Mouse (Mus musculus) hindbrain, postnatal 0 days (tissue): ENCODE results near the gene Hsf2bp. TPM values are rescaled to one million over a fixed set of nuclear protein-coding genes. Genes with fewer than 3 reads are reported as not detected.

Experiments
- ATAC-seq: fragments of 200-750 bp; cut with Nextera tagmentation; 2 replicates; pipeline ENCODE4 v1.8.0; 2017; ENCODE audit warnings: mild to moderate bottlenecking, moderate TSS enrichment, moderate library complexity
- DNase-seq: peaks from one replicate; pipeline ENCODE4 v3.0.0-alpha.2; 2015; ENCODE audit warnings: low spot score
- H3K27ac ChIP-seq: fragments of 300-500 bp; sonication (generic); 2 replicates; pipeline ENCODE4 v1.5.1; 2014; ENCODE audit warnings: mild to moderate bottlenecking
- H3K27me3 ChIP-seq: fragments of 300-500 bp; sonication (generic); 2 replicates; pipeline ENCODE4 v1.6.1; 2014; ENCODE audit warnings: low read length, mixed read lengths; ENCODE audit not compliant: insufficient read depth
- H3K36me3 ChIP-seq: fragments of 300-500 bp; sonication (generic); 2 replicates; pipeline ENCODE4 v1.6.1; 2014; ENCODE audit warnings: low read length, mixed read lengths; ENCODE audit not compliant: insufficient read depth
- H3K4me1 ChIP-seq: fragments of 300-500 bp; sonication (generic); 2 replicates; pipeline ENCODE4 v1.6.1; 2014; ENCODE audit warnings: antibody characterized with exemption, low read length, mixed read lengths; ENCODE audit not compliant: insufficient read depth
- H3K4me2 ChIP-seq: fragments of 300-500 bp; sonication (generic); 2 replicates; pipeline ENCODE4 v1.6.1; 2014; ENCODE audit warnings: low read depth, mild to moderate bottlenecking, low read length, moderate library complexity, mixed read lengths
- H3K4me3 ChIP-seq: fragments of 300-500 bp; sonication (generic); 2 replicates; pipeline ENCODE4 v1.5.1; 2014; ENCODE audit warnings: low read length
- H3K9ac ChIP-seq: fragments of 300-500 bp; sonication (generic); replicated peaks from 2 replicates; pipeline ENCODE4 v1.6.1; 2014; ENCODE audit warnings: mild to moderate bottlenecking, low read length, moderate library complexity, mixed read lengths
- H3K9me3 ChIP-seq: fragments of 300-500 bp; sonication (generic); 2 replicates; pipeline ENCODE4 v1.6.1; 2016; ENCODE audit warnings: low read length, mixed read lengths
- CTCF ChIP-seq: IDR thresholded peaks from 2 replicates; pipeline ENCODE4 v1.5.1; 2016; ENCODE audit warnings: antibody characterized with exemption, control low read depth, low read depth
- WGBS: fragments of 180-500 bp; shearing (Covaris S2); extraction: QIAGEN DNeasy Blood & Tissue Kit; methylation state at CpG from one replicate; pipeline ENCODE4 v1.1.7; 2014; 5-methylcytosine and 5-hydroxymethylcytosine counted together
- polyA plus RNA-seq: library from polyadenylated mRNA; unstranded; fragments of >200 nt; fragmentation: Nextera tagmentation; extraction: Ambion mirVana; gene quantifications from 2 replicates; pipeline ENCODE4 v1.2.1, GENCODE M21; 2015
- total RNA-seq: library from RNA; depleted of rRNA; stranded (reverse); fragments of >200 nt; gene quantifications from 2 replicates; pipeline ENCODE4 v1.2.3, GENCODE M21; 2014

The Hsf2bp gene
- total and polyA plus RNA-seq, 2 experiments from 2014 or later: 0.58 to 0.84 TPM

DNA sequence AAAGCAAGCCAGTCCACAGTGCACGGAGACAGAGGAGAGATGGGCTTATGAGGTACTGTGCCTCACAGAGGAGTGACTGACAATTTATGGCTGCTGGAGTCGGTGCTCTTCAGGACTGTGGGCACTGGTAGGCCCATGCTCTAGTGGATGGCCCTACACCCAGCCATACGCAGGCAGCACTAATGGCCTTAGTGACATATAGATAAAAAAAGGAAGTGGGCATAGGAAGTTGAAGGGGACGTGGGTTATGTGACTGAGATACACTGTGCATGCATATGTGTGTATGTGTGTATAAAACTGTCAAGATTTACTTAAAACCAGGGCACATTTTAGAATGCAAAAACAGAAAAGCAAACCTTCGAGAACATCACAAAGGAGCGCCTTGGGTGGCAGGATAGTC is 24.5 kb downstream of the Hsf2bp start:
- no peaks in the 10 kb centered on the region for H3K9me3 ChIP-seq
- WGBS: 84% methylated on average over 6 of the region's 6 CpGs
- no peak overlapping the region for H3K9ac ChIP-seq
- no peaks in the 10 kb centered on the region for H3K4me1 ChIP-seq
- H3K27ac ChIP-seq: no peak overlapping the region
- H3K36me3 ChIP-seq: no peaks in the 10 kb centered on the region
- no peaks in the 10 kb centered on the region for H3K27me3 ChIP-seq
- H3K4me2 ChIP-seq: no peak overlapping the region
- no peak overlapping the region for H3K4me3 ChIP-seq
- no peak for DNase-seq
- ATAC-seq: no peak
- no peak for TF ChIP-seq CTCF

DNA sequence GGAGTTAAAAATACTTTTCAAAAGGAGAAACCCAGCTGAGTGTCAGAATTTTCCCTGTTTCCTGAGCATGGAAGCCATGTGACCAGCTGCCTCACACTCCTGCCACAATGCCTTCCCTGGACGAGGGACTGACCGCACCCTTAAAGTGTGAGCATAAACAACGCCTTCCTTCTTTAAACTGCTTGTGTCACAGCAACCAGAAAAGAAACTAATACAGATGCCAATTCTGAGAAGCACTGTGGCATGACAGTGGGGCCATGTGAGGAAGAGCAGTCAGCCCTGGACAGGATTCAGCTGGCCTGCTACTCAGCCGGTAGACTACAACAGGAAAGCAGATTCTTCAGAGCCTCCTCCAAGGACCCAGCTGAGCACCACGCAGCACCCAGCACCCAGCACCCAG is 29.3 kb downstream of the Hsf2bp start:
- ATAC-seq (no peak), DNase-seq (no peak)
- H3K36me3 ChIP-seq: no peaks in the 10 kb centered on the region
- H3K9me3 ChIP-seq: no peaks in the 10 kb centered on the region
- no peak overlapping the region for H3K9ac ChIP-seq
- TF ChIP-seq CTCF: no peak
- 75% methylated on average over 5 of the region's 5 CpGs for WGBS
- H3K4me1 ChIP-seq: no peaks in the 10 kb centered on the region
- no peak overlapping the region for H3K4me2 ChIP-seq
- H3K27ac ChIP-seq: no peak overlapping the region
- H3K4me3 ChIP-seq: no peak overlapping the region
- no peaks in the 10 kb centered on the region for H3K27me3 ChIP-seq

DNA sequence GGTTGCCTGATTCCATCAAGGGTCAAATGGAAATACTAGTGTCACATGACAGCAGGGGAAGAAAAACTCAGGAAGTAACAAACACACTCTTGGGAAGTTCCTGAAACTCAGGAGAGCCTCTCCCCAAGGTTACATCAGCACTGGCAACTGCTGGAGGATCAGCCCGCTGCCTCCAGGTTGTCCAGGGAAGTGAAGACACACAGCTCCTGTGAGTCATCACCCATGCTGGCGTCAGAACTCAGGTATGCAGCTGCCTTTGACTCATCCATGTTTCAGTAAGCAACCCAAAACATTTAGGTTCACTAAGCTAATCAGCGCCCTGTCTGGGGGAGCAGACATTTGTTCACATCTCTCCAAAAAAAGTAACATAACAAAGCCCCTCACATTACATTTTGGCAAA is 32.9 kb downstream of the Hsf2bp start:
- no peak for TF ChIP-seq CTCF
- DNase-seq (no peak), ATAC-seq (no peak)
- Histone ChIP-seq H3K27ac (no peak overlapping the region), H3K27me3 (no peaks in the 10 kb centered on the region), H3K4me2 (no peak overlapping the region), H3K9me3 (no peaks in the 10 kb centered on the region), H3K36me3 (no peaks in the 10 kb centered on the region), H3K4me3 (no peak overlapping the region), H3K9ac (no peak overlapping the region), H3K4me1 (no peaks in the 10 kb centered on the region)
- 86% methylated on average over 3 of the region's 3 CpGs for WGBS

DNA sequence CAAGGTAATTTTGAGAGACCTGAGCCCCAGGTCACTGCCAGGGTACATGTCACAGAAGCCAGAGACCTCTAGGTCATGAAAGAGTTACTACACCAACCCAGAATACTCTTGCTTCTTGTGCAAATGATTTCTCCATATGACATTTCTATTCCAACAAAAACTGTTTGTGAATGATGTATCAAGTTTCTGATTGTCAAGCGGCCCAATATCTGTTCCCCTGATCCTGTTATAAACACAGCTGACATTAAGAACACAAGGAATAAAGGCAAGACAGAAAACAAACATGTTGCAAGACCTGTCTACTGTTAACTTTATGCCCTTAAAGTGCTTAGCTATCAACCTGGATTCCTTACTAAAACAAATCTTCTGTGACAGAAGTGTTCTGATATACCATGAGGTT is 37.8 kb downstream of the Hsf2bp start:
- WGBS: 91% methylated on average over 1 of the region's 1 CpGs
- no peak for TF ChIP-seq CTCF
- DNase-seq: no peak

DNA sequence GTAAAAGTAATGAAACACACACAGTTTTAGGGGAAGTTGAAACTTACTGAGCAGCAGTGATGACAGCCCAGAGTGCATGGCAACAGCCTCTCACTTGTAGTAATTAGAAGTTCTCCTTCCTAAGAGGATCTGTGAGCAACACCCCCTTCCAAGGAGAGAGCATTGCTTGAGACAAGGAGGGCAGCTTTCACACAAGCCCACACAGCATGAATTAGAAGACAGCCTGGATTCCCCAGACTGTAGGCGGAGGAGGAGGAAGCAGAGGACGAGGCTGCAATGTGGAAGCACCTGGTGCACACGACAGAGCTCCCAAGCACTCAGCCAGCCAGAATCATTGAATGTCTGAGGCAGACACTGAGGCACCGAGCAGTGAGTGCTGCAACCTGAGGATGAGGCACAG is 39.8 kb downstream of the Hsf2bp start:
- DNase-seq (no peak), ATAC-seq (no peak)
- Histone ChIP-seq H3K9ac (no peak overlapping the region), H3K4me3 (no peak overlapping the region), H3K4me2 (no peak overlapping the region), H3K27me3 (no peaks in the 10 kb centered on the region), H3K36me3 (no peaks in the 10 kb centered on the region), H3K27ac (no peak overlapping the region), H3K9me3 (no peaks in the 10 kb centered on the region), H3K4me1 (no peaks in the 10 kb centered on the region)
- WGBS: 71% methylated on average over 4 of the region's 4 CpGs
- TF ChIP-seq CTCF: no peak

More for the DNA sequence above, 37.8 kb downstream of the Hsf2bp start:
- Histone ChIP-seq H3K27ac (no peak overlapping the region), H3K4me2 (no peak overlapping the region), H3K9ac (no peak overlapping the region), H3K9me3 (no peaks in the 10 kb centered on the region), H3K27me3 (no peaks in the 10 kb centered on the region), H3K4me3 (no peak overlapping the region), H3K36me3 (no peaks in the 10 kb centered on the region), H3K4me1 (no peaks in the 10 kb centered on the region)
- no peak for ATAC-seq

DNA sequence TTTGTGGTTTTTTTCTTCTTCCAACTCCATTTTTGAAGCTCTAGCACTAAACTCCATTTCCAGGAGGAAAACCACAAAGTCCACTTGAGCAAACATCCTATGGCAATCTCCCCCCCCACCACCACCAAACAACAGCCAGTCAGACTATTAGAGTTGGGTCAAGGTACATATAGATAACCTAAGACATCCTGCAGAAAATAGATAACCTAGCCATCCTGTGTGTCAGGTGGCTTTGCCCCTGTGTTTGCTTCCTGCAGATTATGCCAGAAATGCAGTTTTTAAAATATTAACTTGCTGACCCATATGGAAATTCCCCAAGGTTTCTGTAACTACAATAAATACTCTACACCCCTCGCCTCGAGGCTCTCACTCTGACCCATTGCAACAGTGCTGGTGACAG is 40.4 kb downstream of the Hsf2bp start:
- DNase-seq (no peak), ATAC-seq (no peak)
- no peaks in the 10 kb centered on the region for H3K4me1 ChIP-seq
- H3K4me2 ChIP-seq: no peak overlapping the region
- H3K27ac ChIP-seq: no peak overlapping the region
- 85% methylated on average over 2 of the region's 2 CpGs for WGBS
- no peak for TF ChIP-seq CTCF
- H3K9ac ChIP-seq: no peak overlapping the region
- H3K9me3 ChIP-seq: no peaks in the 10 kb centered on the region
- H3K27me3 ChIP-seq: no peaks in the 10 kb centered on the region
- no peak overlapping the region for H3K4me3 ChIP-seq
- H3K36me3 ChIP-seq: no peaks in the 10 kb centered on the region

DNA sequence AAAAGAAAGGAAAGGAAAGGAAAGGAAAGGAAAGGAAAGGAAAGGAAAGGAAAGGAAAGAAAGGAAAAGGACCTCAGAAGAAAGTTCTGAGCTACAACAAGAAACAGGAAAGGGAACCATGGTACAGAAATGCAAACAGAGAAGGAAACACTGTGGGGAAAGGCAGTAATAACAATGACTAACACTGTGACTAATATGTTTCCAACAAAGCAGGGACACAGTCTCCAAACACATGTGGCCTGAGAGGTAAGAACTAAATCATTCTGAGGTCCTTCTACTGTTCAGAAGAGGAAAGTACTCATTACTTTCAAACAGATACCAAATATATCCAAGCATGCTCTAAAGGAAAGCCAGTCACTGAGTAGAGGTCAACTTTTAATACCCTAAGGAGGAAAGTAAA is 42.0 kb downstream of the Hsf2bp start:
- H3K27ac ChIP-seq: no peak overlapping the region
- no peak overlapping the region for H3K4me2 ChIP-seq
- H3K9ac ChIP-seq: no peak overlapping the region
- H3K36me3 ChIP-seq: no peaks in the 10 kb centered on the region
- H3K27me3 ChIP-seq: no peaks in the 10 kb centered on the region
- no peak for DNase-seq
- H3K4me3 ChIP-seq: no peak overlapping the region
- no peak for TF ChIP-seq CTCF
- no peak for ATAC-seq
- no peaks in the 10 kb centered on the region for H3K9me3 ChIP-seq
- no peaks in the 10 kb centered on the region for H3K4me1 ChIP-seq
